Mouse (Mus musculus) lung, postnatal 0 days (tissue): ENCODE results near the gene Anxa9. TPM values are rescaled to one million over a fixed set of nuclear protein-coding genes. Genes with fewer than 3 reads are reported as not detected.

Source experiments
- ATAC-seq: fragments of 200-750 bp; cut with Nextera tagmentation; 2 replicates; pipeline ENCODE4 v1.8.0; 2017; ENCODE audit warnings: moderate library complexity
- DNase-seq: peaks from one replicate; pipeline ENCODE4 v3.0.0-alpha.2; 2016; ENCODE audit warnings: low spot score
- H3K27ac ChIP-seq: fragments of 300-500 bp; sonication (generic); 2 replicates; pipeline ENCODE4 v1.5.1; 2014; ENCODE audit warnings: antibody characterized with exemption, mild to moderate bottlenecking, low read length, mixed read lengths
- H3K27me3 ChIP-seq: fragments of 300-500 bp; sonication (generic); replicated peaks from 2 replicates; pipeline ENCODE4 v1.6.1; 2014; ENCODE audit warnings: low read length, mixed read lengths; ENCODE audit not compliant: insufficient read depth
- H3K36me3 ChIP-seq: fragments of 300-500 bp; sonication (generic); 2 replicates; pipeline ENCODE4 v1.6.1; 2014; ENCODE audit warnings: low read length, mixed read lengths; ENCODE audit not compliant: insufficient read depth
- H3K4me1 ChIP-seq: fragments of 300-500 bp; sonication (generic); 2 replicates; pipeline ENCODE4 v1.6.1; 2014; ENCODE audit warnings: antibody characterized with exemption, low read depth, low read length, mixed read lengths; ENCODE audit not compliant: insufficient read depth
- H3K4me2 ChIP-seq: fragments of 300-500 bp; sonication (generic); replicated peaks from 2 replicates; pipeline ENCODE4 v1.6.1; 2014; ENCODE audit warnings: low read depth, mild to moderate bottlenecking, low read length, moderate library complexity, mixed read lengths
- H3K4me3 ChIP-seq: fragments of 300-500 bp; sonication (generic); 2 replicates; pipeline ENCODE4 v1.5.1; 2014; ENCODE audit warnings: low read depth, low read length
- H3K9ac ChIP-seq: fragments of 300-500 bp; sonication (generic); replicated peaks from 2 replicates; pipeline ENCODE4 v1.6.1; 2014; ENCODE audit warnings: low read depth, mild to moderate bottlenecking
- H3K9me3 ChIP-seq: fragments of 300-500 bp; sonication (generic); 2 replicates; pipeline ENCODE4 v1.6.1; 2016; ENCODE audit warnings: low read length, mixed read lengths
- CTCF ChIP-seq: IDR thresholded peaks from 2 replicates; pipeline ENCODE4 v1.5.1; 2016; ENCODE audit warnings: antibody characterized with exemption, mild to moderate bottlenecking
- EP300 ChIP-seq: IDR thresholded peaks from 2 replicates; pipeline ENCODE4 v1.6.1; 2016; ENCODE audit warnings: antibody characterized with exemption, mild to moderate bottlenecking, control low read depth
- WGBS: fragments of 180-500 bp; shearing (Covaris S2); extraction: QIAGEN DNeasy Blood & Tissue Kit; methylation state at CpG from one replicate; pipeline ENCODE4 v1.1.7; 2014; 5-methylcytosine and 5-hydroxymethylcytosine counted together
- polyA plus RNA-seq: library from polyadenylated mRNA; unstranded; fragments of >200 nt; fragmentation: Nextera tagmentation; extraction: Ambion mirVana; gene quantifications from 2 replicates; pipeline ENCODE4 v1.2.1, GENCODE M21; 2015

Anxa9 gene
- polyA plus RNA-seq, 1 experiment from 2014 or later, result 1.4 TPM

GRCm38 (mm10) chr3:95338251-95338650 lies 31.3 kb upstream of the Anxa9 start:
- no peaks in the 10 kb centered on the region for H3K4me1 ChIP-seq
- no peaks in the 10 kb centered on the region for H3K9me3 ChIP-seq
- ATAC-seq (no peak), DNase-seq (no peak)
- no peak overlapping the region for H3K27ac ChIP-seq
- no peak overlapping the region for H3K4me3 ChIP-seq
- peaks cover 40% of the 10 kb centered on the region; the same call in 1 of the 2 replicates for H3K36me3 ChIP-seq
- WGBS, result 95% methylated on average over 4 of the region's 4 CpGs
- no peak overlapping the region for H3K4me2 ChIP-seq
- no peak for TF ChIP-seq EP300
- no peak for TF ChIP-seq CTCF
- H3K9ac ChIP-seq, result no peak overlapping the region
- H3K27me3 ChIP-seq, result no peaks in the 10 kb centered on the region

GRCm38 (mm10) chr3:95337345-95337744 lies 30.4 kb upstream of the Anxa9 start:
- DNase-seq, result no peak

GRCm38 (mm10) chr3:95331528-95331927 lies 24.6 kb upstream of the Anxa9 start:
- TF ChIP-seq EP300 (no peak), CTCF (no peak)
- Histone ChIP-seq H3K9me3 (no peaks in the 10 kb centered on the region), H3K4me1 (no peaks in the 10 kb centered on the region), H3K27ac (no peak overlapping the region), H3K4me2 (no peak overlapping the region), H3K36me3 (peaks cover 18% of the 10 kb centered on the region; the same call in 1 of the 2 replicates), H3K27me3 (no peaks in the 10 kb centered on the region), H3K4me3 (no peak overlapping the region), H3K9ac (no peak overlapping the region)
- DNase-seq (no peak), ATAC-seq (no peak)
- WGBS, result 50% methylated on average over 1 of the region's 1 CpGs

More at GRCm38 (mm10) chr3:95337345-95337744, 30.4 kb upstream of the Anxa9 start:
- H3K27ac ChIP-seq, result no peak overlapping the region
- H3K9me3 ChIP-seq, result no peaks in the 10 kb centered on the region
- WGBS, result 95% methylated on average over 4 of the region's 4 CpGs
- no peaks in the 10 kb centered on the region for H3K27me3 ChIP-seq
- H3K4me3 ChIP-seq, result no peak overlapping the region
- peaks cover 36% of the 10 kb centered on the region; the same call in 1 of the 2 replicates for H3K36me3 ChIP-seq
- TF ChIP-seq CTCF (no peak), EP300 (no peak)
- ATAC-seq, result no peak
- H3K9ac ChIP-seq, result no peak overlapping the region
- H3K4me1 ChIP-seq, result no peaks in the 10 kb centered on the region
- H3K4me2 ChIP-seq, result no peak overlapping the region

- Histone ChIP-seq H3K27ac (no peak overlapping the region), H3K36me3 (peaks cover 35% of the 10 kb centered on the region), H3K4me2 (no peak overlapping the region), H3K9ac (no peak overlapping the region), H3K4me3 (no peak overlapping the region), H3K27me3 (no peaks in the 10 kb centered on the region), H3K9me3 (no peaks in the 10 kb centered on the region), H3K4me1 (no peaks in the 10 kb centered on the region)
- DNase-seq, result no peak
- TF ChIP-seq CTCF, result no peak
- no peak for TF ChIP-seq EP300
- 82% methylated on average over 1 of the region's 1 CpGs for WGBS
- ATAC-seq, result no peak
Measured at GRCm38 (mm10) chr3:95328803-95329404, 21.9 kb upstream of the Anxa9 start.

GRCm38 (mm10) chr3:95324454-95325144 lies 17.6 kb upstream of the Anxa9 start:
- peak; percentile 41 for DNase-seq
- no peaks in the 10 kb centered on the region for H3K4me1 ChIP-seq
- TF ChIP-seq EP300 (no peak), CTCF (peak; percentile 65)
- H3K4me2 ChIP-seq, result no peak overlapping the region
- H3K4me3 ChIP-seq, result no peak overlapping the region
- no peak overlapping the region for H3K27ac ChIP-seq
- H3K36me3 ChIP-seq, result peaks cover 67% of the 10 kb centered on the region
- WGBS, result 85% methylated on average over 6 of the region's 6 CpGs
- H3K9me3 ChIP-seq, result no peaks in the 10 kb centered on the region
- no peaks in the 10 kb centered on the region for H3K27me3 ChIP-seq
- H3K9ac ChIP-seq, result no peak overlapping the region
- peak; percentile 23; the same call in 1 of the 2 replicates for ATAC-seq

GRCm38 (mm10) chr3:95323429-95323828 lies 16.5 kb upstream of the Anxa9 start:
- Histone ChIP-seq H3K4me2 (no peak overlapping the region), H3K4me1 (no peaks in the 10 kb centered on the region), H3K4me3 (no peak overlapping the region), H3K36me3 (peaks cover 66% of the 10 kb centered on the region), H3K27me3 (no peaks in the 10 kb centered on the region), H3K9me3 (no peaks in the 10 kb centered on the region), H3K27ac (no peak overlapping the region), H3K9ac (no peak overlapping the region)
- no peak for ATAC-seq
- DNase-seq, result no peak
- WGBS, result 85% methylated on average over 3 of the region's 3 CpGs
- TF ChIP-seq EP300 (no peak), CTCF (no peak)
